Mouse (Mus musculus) left cerebral cortex, adult 18-20 months (tissue): ENCODE measurements at regions not wholly inside any gene's neighbourhood (a gene's known extent, or its start where the extent isn't known, plus 50 kb on each side); places are given as distances from the start of the nearest gene placed in this dataset.

Experiments
- DNase-seq, 2 experiments: peaks; one replicate each; pipeline ENCODE4 v3.0.0; 2021 to 2022; ENCODE audit warnings: low spot score in 2 of 2, mixed read lengths in 1 of 2
- microRNA-seq, 2 experiments: library from miRNA; unstranded; fragments of <30 nt; microRNA quantifications; one replicate each; pipeline ENCODE4 v1.2.0; 2021

- DNase-seq: no peak
Measured at GRCm38 (mm10) chr17:82087141-82087540, 349.0 kb upstream of the Slc8a1 start.

DNA sequence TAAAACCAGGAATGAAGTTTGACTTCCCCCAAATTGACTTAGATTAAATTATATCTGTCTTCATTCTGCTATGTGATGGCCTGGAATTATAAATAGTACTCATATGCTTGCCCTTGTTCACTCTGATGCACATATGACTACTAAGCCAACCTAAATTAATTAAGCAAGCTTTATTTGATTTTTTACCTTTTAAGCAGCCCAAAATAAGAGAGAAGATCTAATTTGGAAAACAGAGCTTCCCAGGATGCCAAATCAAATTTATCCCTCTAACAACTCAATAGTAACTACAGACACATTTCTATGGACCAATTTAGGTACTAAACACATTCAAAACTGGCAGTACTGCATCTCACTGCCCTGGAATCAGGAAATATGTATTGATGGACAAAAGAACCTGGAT is 342.1 kb upstream of the Slc8a1 start:
- DNase-seq: no peak

Small RNAs in the stretch of these regions (microRNA-seq; reads per million reads assigned to microRNA genes)
- 0 reads per million in 2 experiments for gene Gm23400
- 0 reads per million in 2 experiments for gene Gm27359
